Mouse (Mus musculus) forebrain, embryonic 13.5 days (tissue): ENCODE measurements at regions not wholly inside any gene's neighbourhood (a gene's known extent, or its start where the extent isn't known, plus 50 kb on each side); places are given as distances from the start of the nearest gene placed in this dataset.

ENCODE experiments used
- ATAC-seq: fragments of 200-750 bp; cut with Nextera tagmentation; 2 replicates; pipeline ENCODE4 v1.8.0; 2017
- H3K27ac ChIP-seq: fragments of 300-500 bp; sonication (generic); 2 replicates; pipeline ENCODE4 v1.5.1; 2015; ENCODE audit warnings: inconsistent platforms, mild to moderate bottlenecking, moderate library complexity
- H3K27me3 ChIP-seq: fragments of 300-500 bp; sonication (generic); 2 replicates; pipeline ENCODE4 v1.6.1; 2015; ENCODE audit warnings: mild to moderate bottlenecking, inconsistent platforms
- H3K36me3 ChIP-seq: fragments of 300-500 bp; sonication (generic); 2 replicates; pipeline ENCODE4 v1.6.1; 2015; ENCODE audit warnings: mild to moderate bottlenecking, inconsistent platforms; ENCODE audit not compliant: poor library complexity, severe bottlenecking
- H3K4me1 ChIP-seq: fragments of 300-500 bp; sonication (generic); 2 replicates; pipeline ENCODE4 v1.6.1; 2015; ENCODE audit warnings: inconsistent platforms
- H3K4me2 ChIP-seq: fragments of 300-500 bp; sonication (generic); 2 replicates; pipeline ENCODE4 v1.6.1; 2015; ENCODE audit warnings: inconsistent platforms, mild to moderate bottlenecking, moderate library complexity
- H3K4me3 ChIP-seq: fragments of 300-500 bp; sonication (generic); 2 replicates; pipeline ENCODE4 v1.5.1; 2015; ENCODE audit warnings: mild to moderate bottlenecking, inconsistent platforms
- H3K9ac ChIP-seq: fragments of 300-500 bp; sonication (generic); 2 replicates; pipeline ENCODE4 v1.6.1; 2015; ENCODE audit warnings: mild to moderate bottlenecking, inconsistent platforms
- H3K9me3 ChIP-seq: fragments of 300-500 bp; sonication (generic); replicated peaks from 2 replicates; pipeline ENCODE4 v1.6.1; 2016; ENCODE audit warnings: inconsistent platforms
- WGBS: fragments of 180-500 bp; shearing (Covaris S2); methylation state at CpG from one replicate; pipeline ENCODE4 v1.1.7; 2015; 5-methylcytosine and 5-hydroxymethylcytosine counted together

GRCm38 (mm10) chr9:61755311-61755710, 159.0 kb downstream of the Rplp1 start:
- ATAC-seq, result no peak
- Histone ChIP-seq H3K9me3 (no peaks in the 10 kb centered on the region), H3K27ac (no peak overlapping the region), H3K27me3 (0 out of 2 replicates have a peak, but pooled peaks cover 3% of the 10 kb centered on the region), H3K4me2 (no peak overlapping the region), H3K36me3 (no peaks in the 10 kb centered on the region), H3K4me3 (no peak overlapping the region), H3K9ac (no peak overlapping the region), H3K4me1 (peaks cover 35% of the 10 kb centered on the region)
- WGBS, result 55% methylated on average over 3 of the region's 3 CpGs

- H3K36me3 ChIP-seq, result no peaks in the 10 kb centered on the region
- peaks cover 35% of the 10 kb centered on the region for H3K4me1 ChIP-seq
- H3K4me3 ChIP-seq, result no peak overlapping the region
- H3K4me2 ChIP-seq, result no peak overlapping the region
- ATAC-seq, result no peak
- H3K9ac ChIP-seq, result no peak overlapping the region
- no peak overlapping the region for H3K27ac ChIP-seq
- 35% methylated on average over 10 of the region's 10 CpGs for WGBS
- H3K9me3 ChIP-seq, result no peaks in the 10 kb centered on the region
- H3K27me3 ChIP-seq, result no peaks in the 10 kb centered on the region
Measured at GRCm38 (mm10) chr9:61753795-61754194, 160.5 kb downstream of the Rplp1 start.

GRCm38 (mm10) chr9:61749201-61749600, 165.1 kb downstream of the Rplp1 start:
- H3K27ac ChIP-seq, result no peak overlapping the region
- no peak overlapping the region for H3K4me2 ChIP-seq
- H3K4me3 ChIP-seq, result no peak overlapping the region
- H3K27me3 ChIP-seq, result no peaks in the 10 kb centered on the region
- peaks cover 20% of the 10 kb centered on the region for H3K4me1 ChIP-seq
- no peaks in the 10 kb centered on the region for H3K36me3 ChIP-seq
- H3K9me3 ChIP-seq, result no peaks in the 10 kb centered on the region
- WGBS, result 98% methylated on average over 4 of the region's 4 CpGs
- no peak overlapping the region for H3K9ac ChIP-seq
- no peak for ATAC-seq

GRCm38 (mm10) chr9:61748416-61748815, 165.9 kb downstream of the Rplp1 start:
- no peaks in the 10 kb centered on the region for H3K27me3 ChIP-seq
- peaks cover 13% of the 10 kb centered on the region for H3K4me1 ChIP-seq
- no peaks in the 10 kb centered on the region for H3K36me3 ChIP-seq
- ATAC-seq, result no peak
- no peak overlapping the region for H3K9ac ChIP-seq
- H3K4me2 ChIP-seq, result no peak overlapping the region
- H3K9me3 ChIP-seq, result no peaks in the 10 kb centered on the region
- no peak overlapping the region for H3K4me3 ChIP-seq
- H3K27ac ChIP-seq, result no peak overlapping the region

GRCm38 (mm10) chr9:61746401-61746800, 167.9 kb downstream of the Rplp1 start:
- ATAC-seq, result no peak

GRCm38 (mm10) chr9:61745301-61745801, 169.0 kb downstream of the Rplp1 start:
- Histone ChIP-seq H3K4me2 (no peak overlapping the region), H3K27ac (no peak overlapping the region; the same call in 1 of the 2 replicates), H3K27me3 (no peaks in the 10 kb centered on the region; the same call in 1 of the 2 replicates), H3K4me3 (no peak overlapping the region), H3K36me3 (no peaks in the 10 kb centered on the region), H3K9ac (no peak overlapping the region), H3K9me3 (no peaks in the 10 kb centered on the region), H3K4me1 (peaks cover 11% of the 10 kb centered on the region; the same call in 1 of the 2 replicates)
- peak; percentile 83 for ATAC-seq
- WGBS, result 45% methylated on average over 7 of the region's 7 CpGs

More at GRCm38 (mm10) chr9:61746401-61746800, 167.9 kb downstream of the Rplp1 start:
- Histone ChIP-seq H3K9ac (no peak overlapping the region), H3K27ac (no peak overlapping the region), H3K27me3 (no peaks in the 10 kb centered on the region; the same call in 1 of the 2 replicates), H3K4me3 (no peak overlapping the region), H3K4me1 (peaks cover 11% of the 10 kb centered on the region; the same call in 1 of the 2 replicates), H3K4me2 (no peak overlapping the region), H3K9me3 (no peaks in the 10 kb centered on the region), H3K36me3 (no peaks in the 10 kb centered on the region)
- WGBS, result 76% methylated on average over 6 of the region's 6 CpGs

GRCm38 (mm10) chr9:61733540-61733939, 180.8 kb downstream of the Rplp1 start:
- Histone ChIP-seq H3K9me3 (no peaks in the 10 kb centered on the region; the same call in 1 of the 2 replicates), H3K4me1 (no peaks in the 10 kb centered on the region), H3K9ac (no peak overlapping the region), H3K4me3 (no peak overlapping the region), H3K4me2 (no peak overlapping the region), H3K27me3 (no peaks in the 10 kb centered on the region), H3K36me3 (no peaks in the 10 kb centered on the region), H3K27ac (no peak overlapping the region)
- WGBS, result 68% methylated on average over 2 of the region's 2 CpGs
- no peak for ATAC-seq

- no peaks in the 10 kb centered on the region for H3K27me3 ChIP-seq
- H3K36me3 ChIP-seq, result no peaks in the 10 kb centered on the region
- H3K9me3 ChIP-seq, result no peaks in the 10 kb centered on the region; the same call in 1 of the 2 replicates
- H3K4me2 ChIP-seq, result no peak overlapping the region
- 82% methylated on average over 4 of the region's 4 CpGs for WGBS
- H3K4me1 ChIP-seq, result peaks cover 5% of the 10 kb centered on the region
- no peak for ATAC-seq
- H3K4me3 ChIP-seq, result no peak overlapping the region
- no peak overlapping the region for H3K9ac ChIP-seq
- no peak overlapping the region for H3K27ac ChIP-seq
Measured at GRCm38 (mm10) chr9:61732747-61733146, 181.6 kb downstream of the Rplp1 start.

- Histone ChIP-seq H3K9me3 (no peaks in the 10 kb centered on the region), H3K4me2 (no peak overlapping the region), H3K27me3 (0 out of 2 replicates have a peak, but pooled peaks cover 4% of the 10 kb centered on the region), H3K27ac (no peak overlapping the region), H3K9ac (no peak overlapping the region), H3K4me1 (peaks cover 13% of the 10 kb centered on the region), H3K36me3 (no peaks in the 10 kb centered on the region), H3K4me3 (no peak overlapping the region)
- no peak for ATAC-seq
- WGBS, result 89% methylated on average over 4 of the region's 4 CpGs
Measured at GRCm38 (mm10) chr9:61728115-61728514, 186.2 kb downstream of the Rplp1 start.

GRCm38 (mm10) chr9:61727651-61728050, 186.7 kb downstream of the Rplp1 start:
- Histone ChIP-seq H3K36me3 (no peaks in the 10 kb centered on the region), H3K4me1 (peaks cover 13% of the 10 kb centered on the region), H3K9me3 (no peaks in the 10 kb centered on the region), H3K4me3 (no peak overlapping the region), H3K27me3 (0 out of 2 replicates have a peak, but pooled peaks cover 4% of the 10 kb centered on the region), H3K9ac (no peak overlapping the region), H3K27ac (no peak overlapping the region), H3K4me2 (no peak overlapping the region)
- 59% methylated on average over 10 of the region's 10 CpGs for WGBS
- ATAC-seq, result no peak

- no peak overlapping the region for H3K27ac ChIP-seq
- no peaks in the 10 kb centered on the region for H3K36me3 ChIP-seq
- peaks cover 33% of the 10 kb centered on the region for H3K4me1 ChIP-seq
- no peak overlapping the region for H3K9ac ChIP-seq
- H3K4me2 ChIP-seq, result no peak overlapping the region
- 91% methylated on average over 2 of the region's 2 CpGs for WGBS
- peaks cover 6% of the 10 kb centered on the region; the same call in 1 of the 2 replicates for H3K27me3 ChIP-seq
- ATAC-seq, result no peak
- peaks cover 4% of the 10 kb centered on the region for H3K9me3 ChIP-seq
- no peak overlapping the region for H3K4me3 ChIP-seq
Measured at GRCm38 (mm10) chr9:61724070-61724469, 190.3 kb downstream of the Rplp1 start.

GRCm38 (mm10) chr9:61723021-61723581, 191.2 kb downstream of the Rplp1 start:
- H3K27me3 ChIP-seq, result peaks cover 10% of the 10 kb centered on the region; the same call in 1 of the 2 replicates
- 89% methylated on average over 8 of the region's 8 CpGs for WGBS
- no peak overlapping the region for H3K4me3 ChIP-seq
- no peak for ATAC-seq
- no peak overlapping the region for H3K27ac ChIP-seq
- H3K9me3 ChIP-seq, result peaks cover 4% of the 10 kb centered on the region
- no peaks in the 10 kb centered on the region for H3K36me3 ChIP-seq
- H3K9ac ChIP-seq, result no peak overlapping the region
- peaks cover 31% of the 10 kb centered on the region for H3K4me1 ChIP-seq
- no peak overlapping the region for H3K4me2 ChIP-seq

GRCm38 (mm10) chr9:61721851-61722250, 192.5 kb downstream of the Rplp1 start:
- no peak overlapping the region for H3K9ac ChIP-seq
- peaks cover 4% of the 10 kb centered on the region for H3K9me3 ChIP-seq
- H3K4me2 ChIP-seq, result no peak overlapping the region
- H3K27me3 ChIP-seq, result peaks cover 10% of the 10 kb centered on the region; the same call in 1 of the 2 replicates
- no peak overlapping the region for H3K27ac ChIP-seq
- WGBS, result 90% methylated on average over 5 of the region's 5 CpGs
- H3K36me3 ChIP-seq, result no peaks in the 10 kb centered on the region
- ATAC-seq, result no peak
- no peak overlapping the region for H3K4me3 ChIP-seq
- peaks cover 29% of the 10 kb centered on the region for H3K4me1 ChIP-seq
